Mouse (Mus musculus): ENCODE results near the gene Asl. TPM values are rescaled to one million over a fixed set of nuclear protein-coding genes. Genes with fewer than 3 reads are reported as not detected.

Gene Asl
- total RNA-seq, 2 experiments from 2014 or later: 13.7 to 14.0 TPM

DNA sequence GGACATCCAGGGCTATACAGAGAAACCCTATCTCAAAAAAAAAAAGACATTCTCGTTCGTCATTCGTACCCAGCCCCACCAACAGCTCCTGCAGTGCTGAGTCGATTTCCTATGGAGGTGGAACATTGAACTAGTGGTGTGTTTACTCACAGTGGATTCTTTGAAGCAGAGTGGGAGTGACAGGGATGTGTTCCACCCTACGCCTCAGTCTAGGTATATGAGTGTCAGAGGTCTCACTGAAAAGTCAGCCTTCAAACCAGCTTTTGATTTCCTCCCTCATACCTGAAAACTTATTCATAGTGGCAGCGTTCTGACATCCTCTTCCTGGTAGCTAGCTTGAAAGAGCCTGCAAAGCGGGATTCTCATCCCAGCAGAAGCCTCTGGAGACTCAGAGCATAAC is 60.6 kb downstream of the Asl start:
- ATAC-seq (replicated peaks; ENCODE audit: low FRiP score, low TSS enrichment, poor library complexity, severe bottlenecking): no peak

DNA sequence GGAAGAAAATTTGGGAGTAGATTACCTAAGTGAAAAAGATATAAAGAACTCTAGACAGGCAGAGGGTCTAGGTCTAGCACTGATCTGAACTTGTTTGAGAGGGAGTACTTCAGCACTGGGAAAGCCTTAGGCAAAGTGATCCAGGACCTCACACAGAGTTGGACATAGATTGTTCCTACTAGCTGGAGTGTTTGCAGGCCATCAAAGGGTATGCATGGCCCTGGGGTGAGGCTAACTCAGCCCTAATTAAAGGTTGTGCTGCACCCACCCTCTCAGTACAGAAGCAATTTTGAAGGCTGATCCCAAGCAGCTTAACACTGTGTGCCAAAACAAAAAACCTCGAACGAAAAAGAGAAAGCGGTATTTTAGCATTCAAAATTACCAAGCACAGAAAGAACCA is 62.6 kb downstream of the Asl start:
- ATAC-seq (replicated peaks; ENCODE audit: low FRiP score, low TSS enrichment, poor library complexity, severe bottlenecking): 0 out of 2 replicates have a peak, but pooled peaks have one; percentile 21

DNA sequence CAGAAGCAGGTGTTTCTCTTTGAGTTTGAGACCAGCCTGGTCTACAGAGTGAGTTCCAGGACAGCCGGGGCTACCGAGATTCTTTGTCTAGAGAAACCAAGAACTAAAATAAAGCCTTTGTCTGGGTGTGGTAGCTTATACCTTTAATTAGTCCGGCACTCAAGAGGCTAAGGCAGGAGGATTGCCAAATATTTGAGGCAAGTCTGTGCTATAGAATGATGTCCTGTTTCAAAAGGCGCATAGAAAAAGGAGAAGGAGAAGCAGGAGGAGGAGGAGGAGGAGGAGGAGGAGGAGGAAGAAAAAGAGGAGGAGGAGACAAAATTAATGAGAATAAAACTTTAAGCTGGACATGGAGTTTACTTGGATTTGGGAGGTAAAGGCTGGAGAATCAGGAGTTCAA is 65.8 kb downstream of the Asl start:
- ATAC-seq (replicated peaks; ENCODE audit: low FRiP score, low TSS enrichment, poor library complexity, severe bottlenecking): no peak

Other genes with a start within 250 kb of the Asl start
- gene Psph, start 241.8 kb downstream of the Asl start, total RNA-seq (2014; fragmentation: Nextera tagmentation): 17.2 and 22.8 TPM in 2 replicates
- 20.6 and 21.1 TPM in 2 replicates for gene Psph, start 241.8 kb downstream of the Asl start, total RNA-seq (2017)
- 23.2 and 26.7 TPM in 2 replicates for gene Sumf2, start 182.3 kb downstream of the Asl start, total RNA-seq (2014; fragmentation: Nextera tagmentation)
- 36.6 and 39.8 TPM in 2 replicates for gene Sumf2, start 182.3 kb downstream of the Asl start, total RNA-seq (2017)
- 465 and 490 TPM in 2 replicates for gene Chchd2, start 141.8 kb downstream of the Asl start, total RNA-seq (2014; fragmentation: Nextera tagmentation)
- 208 and 245 TPM in 2 replicates for gene Chchd2, start 141.8 kb downstream of the Asl start, total RNA-seq (2017)
- gene Zbed5, start 133.5 kb downstream of the Asl start, total RNA-seq (2014; fragmentation: Nextera tagmentation): 0.98 and 2.6 TPM in 2 replicates
- gene Zbed5, start 133.5 kb downstream of the Asl start, total RNA-seq (2017): 2.1 and 4.7 TPM in 2 replicates
- gene Phkg1, start 130.7 kb downstream of the Asl start, total RNA-seq (2014; fragmentation: Nextera tagmentation): 0.33 and 0.45 TPM in 2 replicates
- gene Phkg1, start 130.7 kb downstream of the Asl start, total RNA-seq (2017): 1.4 TPM in 2 replicates
- gene Nupr1l, start 120.7 kb downstream of the Asl start, total RNA-seq (2014; fragmentation: Nextera tagmentation): 2.7 and 15.3 TPM in 2 replicates
- gene Nupr1l, start 120.7 kb downstream of the Asl start, total RNA-seq (2017): 0.75 and 1.1 TPM in 2 replicates
- gene Vkorc1l1, start 87.3 kb downstream of the Asl start, total RNA-seq (2014; fragmentation: Nextera tagmentation): 60.1 and 75.7 TPM in 2 replicates
- gene Vkorc1l1, start 87.3 kb downstream of the Asl start, total RNA-seq (2017): 61.7 and 81.5 TPM in 2 replicates
- 62.0 and 80.6 TPM in 2 replicates for gene Gusb, start 26.2 kb downstream of the Asl start, total RNA-seq (2014; fragmentation: Nextera tagmentation)
- gene Gusb, start 26.2 kb downstream of the Asl start, total RNA-seq (2017): 36.1 and 42.0 TPM in 2 replicates
- 33.3 and 58.9 TPM in 2 replicates for gene Crcp, start within 50 bp of the Asl start, total RNA-seq (2014; fragmentation: Nextera tagmentation)
- gene Crcp, start within 50 bp of the Asl start, total RNA-seq (2017): 43.5 and 120 TPM in 2 replicates
- gene Tpst1, start 44.1 kb upstream of the Asl start, total RNA-seq (2014; fragmentation: Nextera tagmentation): 12.1 and 17.6 TPM in 2 replicates
- 4.8 and 7.9 TPM in 2 replicates for gene Tpst1, start 44.1 kb upstream of the Asl start, total RNA-seq (2017)
- 5.0 and 12.8 TPM in 2 replicates for gene Kctd7, start 115.6 kb upstream of the Asl start, total RNA-seq (2014; fragmentation: Nextera tagmentation)
- 6.6 and 8.2 TPM in 2 replicates for gene Kctd7, start 115.6 kb upstream of the Asl start, total RNA-seq (2017)
- 45.4 and 46.7 TPM in 2 replicates for gene Rabgef1, start 142.6 kb upstream of the Asl start, total RNA-seq (2014; fragmentation: Nextera tagmentation)
- 56.0 and 60.5 TPM in 2 replicates for gene Rabgef1, start 142.6 kb upstream of the Asl start, total RNA-seq (2017)
- gene Tmem248, start 187.8 kb upstream of the Asl start, total RNA-seq (2014; fragmentation: Nextera tagmentation): 42.5 and 48.7 TPM in 2 replicates
- gene Tmem248, start 187.8 kb upstream of the Asl start, total RNA-seq (2017): 35.8 and 42.8 TPM in 2 replicates
- gene Sbds, start 226.3 kb upstream of the Asl start, total RNA-seq (2014; fragmentation: Nextera tagmentation): 65.5 and 66.6 TPM in 2 replicates
- gene Sbds, start 226.3 kb upstream of the Asl start, total RNA-seq (2017): 75.7 and 125 TPM in 2 replicates
- 23.2 and 28.4 TPM in 2 replicates for gene Tyw1, start 226.4 kb upstream of the Asl start, total RNA-seq (2014; fragmentation: Nextera tagmentation)
- 49.8 and 50.9 TPM in 2 replicates for gene Tyw1, start 226.4 kb upstream of the Asl start, total RNA-seq (2017)